Mouse (Mus musculus) CD4-positive helper T cell, adult 2 months (primary cell): ENCODE results near the gene Olfr1155.

Experiments
- DNase-seq: peaks from one replicate; pipeline ENCODE4 v3.0.0-alpha.2; 2012; ENCODE audit warnings: low read depth, missing footprints, low spot score

The Olfr1155 gene

DNA sequence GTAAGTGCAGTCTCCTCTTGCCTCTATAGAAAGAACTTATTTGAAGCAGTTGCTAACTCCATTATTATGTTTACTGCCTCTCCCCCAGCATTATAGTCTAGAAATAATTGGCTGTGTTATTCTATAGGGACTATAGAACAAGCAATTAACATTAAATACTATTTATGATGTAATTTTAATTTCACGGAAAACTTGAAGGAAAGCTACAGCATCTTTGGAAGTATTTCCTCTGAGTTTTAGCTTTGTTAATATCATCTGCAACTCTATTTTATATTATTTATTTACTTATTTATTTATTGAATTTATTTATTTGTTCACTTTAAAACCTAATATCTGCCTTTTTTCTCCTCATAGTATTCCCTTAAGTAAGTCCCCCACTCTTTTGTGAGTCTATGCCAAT is at the start of gene Olfr1155:
Gene Olfr1155 (minus strand): TSS at position 101 of the 400 bp plus-strand sequence.
- no peak for DNase-seq

GRCm38 (mm10) chr2:87989813-87990212 is 44.9 kb upstream of the Olfr1155 start, which contains the start of gene Olfr1158:
Gene Olfr1158 (plus strand): TSS chr2:87990113.
- no peak for DNase-seq

DNA sequence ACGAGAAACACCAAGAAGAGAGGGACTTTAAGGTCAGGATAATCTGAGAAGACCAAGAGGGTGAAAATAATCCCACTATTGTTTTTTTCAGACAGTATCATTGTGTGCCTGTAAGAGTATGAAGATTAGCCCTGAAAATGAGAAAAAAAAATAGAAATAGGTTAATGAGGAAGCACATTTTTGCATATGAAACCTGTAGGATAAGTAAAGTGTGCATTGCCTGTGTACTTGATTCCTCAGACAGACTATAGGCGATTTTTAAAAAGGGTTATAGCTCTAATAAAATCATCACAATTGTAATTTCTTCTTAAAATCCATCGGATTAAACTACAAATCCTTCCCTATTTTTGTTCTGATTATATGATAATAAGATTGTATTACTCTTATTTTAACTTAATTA is 29.6 kb upstream of the Olfr1155 start, which contains the start of gene Olfr74:
Gene Olfr74 (minus strand): TSS at position 101 of the 400 bp plus-strand sequence.
- no peak for DNase-seq

GRCm38 (mm10) chr2:87968199-87968598 is 23.3 kb upstream of the Olfr1155 start, which contains the start of gene Olfr1157:
Gene Olfr1157 (minus strand): TSS chr2:87968299.
- no peak for DNase-seq

DNA sequence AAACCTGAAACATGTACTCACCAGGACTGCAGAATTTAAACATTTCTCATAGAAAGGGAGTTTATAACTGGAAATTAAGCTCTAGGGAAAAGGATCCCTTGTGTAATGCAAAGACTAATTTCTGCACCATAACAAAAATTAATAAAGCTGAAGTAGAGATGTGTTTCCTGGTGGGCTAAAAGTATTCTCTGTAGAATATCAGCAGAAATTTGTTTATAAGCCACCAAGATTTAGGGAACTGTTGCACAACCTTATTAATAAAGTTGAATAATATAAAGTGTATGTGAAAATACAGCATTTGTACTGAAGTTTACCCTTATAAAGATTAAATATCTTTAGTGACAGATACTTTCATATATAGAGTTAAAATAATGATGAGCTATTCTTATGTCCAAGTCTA is 8.1 kb upstream of the Olfr1155 start, which contains the start of gene Olfr1156:
Gene Olfr1156 (minus strand): TSS at position 101 of the 400 bp plus-strand sequence.
- no peak for DNase-seq

GRCm38 (mm10) chr2:87905066-87905465 is 39.9 kb downstream of the Olfr1155 start, which contains the start of gene Olfr1154:
Gene Olfr1154 (minus strand): TSS chr2:87905166.
- no peak for DNase-seq

DNA sequence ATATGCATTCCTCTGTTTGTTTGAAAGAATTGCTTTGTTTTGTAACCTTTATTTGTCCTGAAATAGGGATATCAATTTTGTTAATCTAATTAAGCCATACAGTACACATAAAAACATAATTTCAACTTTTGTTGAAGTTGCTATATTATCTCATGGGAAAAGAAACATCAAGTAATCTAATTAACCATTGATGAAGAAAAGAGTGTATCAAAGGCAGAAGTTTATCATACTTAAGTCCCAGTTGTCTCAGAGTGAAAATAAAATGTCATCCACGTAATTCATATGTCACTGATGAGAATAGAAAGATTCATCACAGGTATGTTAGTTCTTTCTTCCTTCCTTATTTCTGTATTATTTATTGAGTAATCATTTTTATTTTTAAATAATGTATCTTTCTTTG is 50.3 kb downstream of the Olfr1155 start, which contains the start of gene Olfr1153:
Gene Olfr1153 (plus strand): TSS at position 301 of the 400 bp plus-strand sequence.
- DNase-seq, result no peak
